Mouse (Mus musculus): ENCODE results near the gene Zswim8.

Zswim8 gene

DNA sequence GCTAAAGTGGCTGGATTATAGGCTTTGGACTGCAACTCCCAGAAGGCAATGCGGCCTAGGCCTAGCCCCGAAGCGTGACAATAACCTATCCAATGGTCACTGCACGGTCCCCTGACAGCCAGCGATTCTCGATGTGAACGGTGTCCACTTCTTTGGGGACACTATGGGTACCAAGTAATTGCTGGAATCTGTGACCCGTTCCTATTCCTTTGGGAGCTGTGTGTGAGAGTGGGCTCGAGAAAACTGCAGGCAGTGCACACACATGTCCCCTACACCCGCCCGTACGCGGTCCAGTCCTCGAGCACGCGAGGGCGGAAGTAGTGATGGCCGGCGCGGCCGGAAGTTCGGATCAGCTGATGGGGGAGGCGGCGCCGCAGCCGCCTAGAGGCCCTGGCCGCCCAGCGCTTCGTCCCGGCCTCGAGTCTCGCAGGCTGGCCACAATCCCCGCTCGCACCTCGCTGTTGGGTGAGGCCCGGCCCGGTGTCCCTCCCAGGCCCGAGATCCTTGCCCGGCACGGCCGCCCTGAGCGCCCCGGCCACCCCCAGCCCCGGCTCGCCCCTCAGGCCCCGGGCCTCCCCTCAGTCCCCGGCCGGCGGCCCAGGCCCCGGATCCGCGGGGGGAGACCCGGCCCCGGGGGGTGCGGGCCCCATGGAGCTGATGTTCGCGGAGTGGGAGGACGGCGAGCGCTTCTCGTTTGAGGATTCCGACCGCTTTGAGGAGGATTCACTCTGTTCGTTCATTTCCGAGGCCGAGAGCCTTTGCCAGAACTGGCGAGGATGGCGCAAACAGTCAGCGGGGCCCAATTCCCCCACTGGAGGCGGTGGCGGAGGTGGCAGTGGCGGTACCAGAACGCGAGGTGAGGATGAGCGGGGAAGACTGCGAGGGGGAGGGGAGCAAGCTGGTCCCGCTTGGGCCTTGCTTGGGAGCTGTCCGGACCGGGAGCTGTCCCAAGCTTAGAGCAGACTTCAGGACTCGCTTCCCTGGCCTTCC lies at the start of gene Zswim8:
Zswim8 (plus strand) TSS at position 352 of the 990 bp plus-strand sequence.
- DNase-seq, result peak; percentile 94 to 95

DNA sequence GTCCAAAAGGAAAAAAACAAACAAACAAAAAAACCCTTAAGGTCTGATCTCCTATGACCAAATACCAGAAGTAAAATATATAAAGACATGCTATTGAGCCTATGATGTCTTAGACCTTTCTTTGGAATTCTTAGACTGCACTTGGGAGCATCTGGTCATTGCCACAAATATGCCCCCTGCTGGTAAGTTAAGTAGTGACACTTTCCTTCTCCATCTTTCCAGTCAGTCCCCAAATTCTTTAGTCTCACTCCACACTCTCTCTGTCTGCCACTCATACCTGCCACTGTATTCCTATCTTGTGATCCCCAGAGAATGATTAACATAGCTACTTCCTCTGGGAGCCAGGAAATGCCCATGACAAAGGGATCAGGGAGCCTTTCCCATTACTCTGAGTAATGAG lies 49.0 kb upstream of the Zswim8 start:
- peak in 1 of 2 experiments; percentile 44 for DNase-seq

DNA sequence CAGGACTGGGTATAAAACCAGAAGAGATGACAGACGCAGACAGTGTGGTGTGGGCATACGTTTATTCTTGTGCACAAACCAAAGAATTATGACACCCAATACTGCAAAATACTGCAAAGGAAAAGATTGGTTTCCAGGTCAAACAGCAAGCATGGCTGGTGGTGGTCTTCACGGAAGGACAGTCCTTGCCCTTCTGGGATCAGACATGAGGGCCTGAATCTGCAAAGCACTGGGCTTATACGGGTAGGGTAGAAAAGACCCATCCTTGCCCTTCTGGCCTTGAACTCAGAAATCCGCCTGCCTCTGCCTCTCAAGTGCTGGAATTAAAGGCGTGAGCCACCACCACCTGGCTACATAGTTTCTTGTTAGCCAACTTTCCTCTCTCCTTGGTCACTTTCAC lies 48.5 kb upstream of the Zswim8 start:
- DNase-seq, result no peak

DNA sequence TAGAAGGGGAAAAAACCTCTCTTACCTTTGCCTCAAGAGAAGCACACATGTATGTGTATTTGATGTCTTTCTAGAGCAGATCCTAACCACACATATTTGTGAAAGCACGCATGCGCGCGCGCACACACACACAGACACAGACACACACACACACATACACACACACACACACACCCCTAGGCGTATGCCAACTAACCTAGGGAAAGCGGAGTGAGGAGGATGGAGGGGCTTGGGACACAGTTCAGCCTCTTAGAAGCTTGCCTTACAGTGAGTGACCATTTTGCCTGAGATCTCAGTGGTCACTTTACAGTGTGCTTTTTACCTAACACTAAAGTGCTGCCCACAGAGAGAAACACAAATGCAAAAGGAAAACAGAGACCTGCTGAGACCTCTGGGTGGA lies 47.7 kb upstream of the Zswim8 start:
- no peak for DNase-seq

DNA sequence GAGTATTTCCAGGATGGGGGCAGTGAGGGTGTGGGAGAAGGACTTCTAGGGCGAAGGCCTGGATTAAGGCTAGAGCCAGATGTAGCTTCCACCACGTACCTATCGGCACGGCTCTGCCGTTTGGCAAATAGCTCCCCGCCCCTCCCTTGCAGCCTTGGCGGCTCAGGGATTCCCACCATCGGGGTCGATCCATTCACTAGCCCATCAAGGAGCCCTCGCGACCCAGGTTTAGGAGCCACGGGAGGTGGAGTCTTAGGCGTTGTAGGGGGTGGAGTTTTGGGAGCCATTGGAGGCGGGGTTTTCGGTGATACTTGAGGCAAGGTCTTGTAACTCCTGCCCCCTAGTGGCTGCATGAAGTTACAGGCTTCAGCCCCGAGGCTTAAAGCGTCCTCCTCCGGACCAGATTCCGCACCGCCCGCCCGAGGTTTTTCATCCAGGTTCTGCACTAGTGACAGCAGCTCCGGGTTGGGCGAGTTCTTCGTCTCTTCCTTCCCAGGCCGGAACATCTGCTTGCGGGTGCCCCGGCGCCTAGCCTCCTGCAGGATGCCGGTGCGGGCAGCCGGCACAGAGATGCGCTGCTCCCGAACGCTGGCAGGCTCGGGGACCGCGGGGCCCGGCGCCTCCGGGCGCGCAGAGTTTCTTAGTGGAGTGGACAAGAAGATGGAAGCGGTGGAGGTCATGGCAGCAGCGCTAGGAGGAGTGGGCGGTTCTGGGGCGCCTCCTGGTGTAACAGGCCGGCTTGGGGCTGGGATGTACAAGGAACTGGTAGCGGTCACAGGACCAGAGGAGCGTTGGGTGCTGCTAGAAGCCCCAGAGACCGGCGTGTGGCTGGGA lies 46.3 kb upstream of the Zswim8 start:
- peak; percentile 92 to 95 for DNase-seq

DNA sequence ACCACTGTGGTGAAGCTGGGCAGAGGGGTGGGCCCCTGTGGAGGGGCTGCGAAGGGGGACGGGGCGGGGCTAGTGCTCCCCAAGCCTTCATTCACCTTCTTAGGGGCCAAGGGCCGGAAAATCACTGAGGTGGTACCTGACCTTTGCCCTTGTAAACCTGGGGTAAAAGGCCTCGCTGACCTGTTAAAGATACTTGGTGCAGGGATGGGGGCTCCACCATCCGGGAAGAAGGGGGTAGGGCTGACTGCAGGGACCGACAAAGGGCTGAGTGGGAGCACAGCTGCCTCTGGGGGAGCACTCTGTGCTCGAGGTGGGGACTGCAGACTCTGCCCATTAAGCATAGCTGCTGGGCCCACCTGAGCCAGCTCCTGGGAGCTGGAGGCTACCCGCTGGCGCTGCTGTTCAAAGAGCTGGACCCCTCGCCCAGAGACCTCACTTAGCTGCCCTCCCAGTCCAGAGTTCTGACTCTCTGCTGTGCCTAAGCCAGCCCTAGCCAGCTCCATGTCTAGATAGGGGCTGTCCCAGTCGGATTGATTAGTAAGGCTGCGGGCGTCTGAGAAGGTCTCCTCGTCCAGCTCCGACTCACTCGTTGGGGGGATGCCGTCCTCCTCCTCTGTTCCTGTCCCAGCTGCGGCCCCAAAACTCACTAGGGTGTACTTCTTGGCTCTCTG lies 45.6 kb upstream of the Zswim8 start:
- DNase-seq, result peak; percentile 36 to 43

DNA sequence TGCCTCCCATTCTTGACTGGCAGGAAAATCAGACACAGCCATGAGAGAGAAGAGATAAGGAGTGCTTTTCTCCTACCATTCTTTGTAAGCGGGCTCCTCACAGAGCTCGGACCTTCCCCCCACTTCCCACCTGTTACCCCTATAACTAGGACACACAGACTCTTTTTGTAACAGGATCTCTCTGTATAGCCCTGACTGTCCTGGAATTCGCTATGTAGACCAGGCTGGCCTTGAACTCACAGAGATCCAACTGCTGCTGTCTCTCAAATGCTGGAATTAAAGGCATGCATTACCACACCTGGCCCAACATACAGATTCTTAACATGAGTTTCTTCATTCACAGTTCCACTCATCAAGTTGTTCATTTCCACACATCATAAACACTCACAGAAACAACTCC lies 44.6 kb upstream of the Zswim8 start:
- DNase-seq, result no peak

DNA sequence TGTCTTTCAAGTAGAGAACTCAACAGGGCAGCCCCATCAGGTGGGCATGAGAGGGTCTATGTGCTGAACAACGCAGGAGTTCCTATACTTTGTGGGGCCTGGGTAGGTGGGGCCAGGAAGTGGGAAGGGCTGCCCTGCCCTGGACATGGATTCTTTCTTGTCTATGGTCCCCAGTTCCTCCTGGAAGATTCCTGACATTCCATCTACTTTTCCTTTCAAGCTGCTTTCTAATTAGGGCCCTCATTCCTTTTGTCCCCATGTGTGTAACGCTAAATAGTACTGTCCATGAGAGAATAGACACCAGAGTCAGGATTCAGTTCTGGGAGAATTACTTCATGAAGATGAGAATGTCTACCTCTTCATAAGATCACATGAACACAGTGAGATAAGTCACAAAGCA lies 43.8 kb upstream of the Zswim8 start:
- DNase-seq, result no peak

DNA sequence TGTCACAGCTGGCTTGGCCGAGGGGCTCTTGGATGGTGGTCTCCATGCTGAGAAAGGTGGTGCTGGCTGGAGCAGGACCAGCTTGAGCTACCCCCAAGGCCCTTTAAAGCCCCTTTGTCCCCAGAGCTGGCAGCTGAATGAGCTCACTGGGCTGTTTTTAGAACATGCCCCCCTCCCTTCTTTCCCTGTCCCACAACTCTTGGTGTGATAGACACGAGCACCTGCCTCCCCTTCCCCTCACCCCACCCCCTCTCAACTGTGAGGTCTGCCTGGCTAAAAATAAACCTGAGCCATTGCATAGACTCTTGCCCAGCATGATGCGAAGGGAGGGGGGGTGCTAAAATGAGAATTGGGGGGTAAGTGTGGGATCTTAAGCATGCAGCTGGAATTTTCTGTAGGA lies 42.9 kb upstream of the Zswim8 start:
- DNase-seq, result no peak

DNA sequence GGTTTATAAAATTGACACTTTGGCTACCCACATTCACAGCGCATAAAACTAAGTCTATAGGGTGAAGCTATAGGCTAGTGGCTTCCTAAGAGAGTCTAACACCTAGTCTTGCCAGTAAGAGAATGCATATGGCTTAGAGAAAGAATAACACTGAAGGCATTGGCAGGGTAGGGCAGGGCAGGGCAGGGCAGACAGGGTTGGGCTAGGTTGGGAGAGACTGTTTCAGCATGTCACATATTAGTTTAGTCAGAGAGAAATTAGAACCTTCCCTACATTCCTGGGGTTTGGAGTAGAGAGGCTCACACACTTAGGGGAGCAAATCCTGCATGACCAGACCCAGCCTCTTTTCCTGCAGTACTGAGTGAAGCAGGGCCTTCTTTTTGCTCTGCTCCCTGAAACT lies 39.9 kb upstream of the Zswim8 start:
- DNase-seq, result no peak

DNA sequence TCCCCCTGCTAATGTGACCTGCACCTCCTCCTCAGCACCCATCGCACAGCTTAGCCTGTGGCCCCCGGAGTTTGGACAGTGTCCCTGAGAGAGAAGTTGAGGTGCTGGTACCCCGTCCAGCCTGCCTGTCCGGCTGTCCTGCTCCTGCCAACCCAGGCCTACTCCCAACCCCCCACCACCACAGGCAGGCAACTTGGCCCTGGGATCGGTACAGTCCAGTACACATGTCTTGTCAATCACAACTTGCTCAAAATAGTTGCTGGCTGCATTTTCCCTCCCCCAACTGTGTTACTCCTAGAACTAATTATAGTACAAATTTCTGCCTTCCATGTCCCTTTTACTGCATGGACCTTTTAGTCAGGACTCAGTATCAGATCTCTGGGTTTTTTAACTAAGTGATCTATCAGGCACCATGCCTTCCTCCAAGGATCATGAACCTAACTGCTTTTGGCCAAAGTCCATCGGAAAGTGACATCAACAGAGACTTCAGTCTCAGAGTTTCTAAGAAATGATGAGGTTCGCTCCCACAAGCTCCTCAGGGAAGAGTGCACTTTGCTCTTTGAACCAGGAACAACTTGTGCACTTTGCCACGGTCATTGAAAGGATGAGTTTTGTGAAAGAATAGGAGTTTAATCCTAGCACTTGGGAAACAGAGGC lies 39.1 kb upstream of the Zswim8 start, which contains the start of gene Synpo2l:
Synpo2l (minus strand) TSS at position 201 of the 657 bp plus-strand sequence.
- DNase-seq, result no peak

DNA sequence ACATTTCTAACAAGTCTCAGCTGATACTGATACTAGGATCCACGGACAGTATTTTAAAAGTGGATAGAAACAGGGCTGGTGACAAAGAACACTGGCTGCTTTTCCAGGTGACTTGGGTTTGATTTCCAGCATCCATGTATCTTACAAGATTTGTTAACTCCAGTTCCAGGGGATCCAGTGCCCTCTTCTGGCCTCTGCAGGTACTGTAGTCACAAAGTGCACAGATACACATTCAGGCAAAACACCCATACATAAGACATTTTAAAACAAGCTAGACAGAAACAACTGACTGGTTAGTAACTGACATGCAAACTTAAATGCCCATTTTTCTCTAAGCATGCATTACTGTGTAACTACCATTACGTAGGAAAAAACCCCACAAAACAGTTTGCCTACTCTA lies 34.4 kb upstream of the Zswim8 start:
- peak in 1 of 2 experiments; percentile 57 for DNase-seq

DNA sequence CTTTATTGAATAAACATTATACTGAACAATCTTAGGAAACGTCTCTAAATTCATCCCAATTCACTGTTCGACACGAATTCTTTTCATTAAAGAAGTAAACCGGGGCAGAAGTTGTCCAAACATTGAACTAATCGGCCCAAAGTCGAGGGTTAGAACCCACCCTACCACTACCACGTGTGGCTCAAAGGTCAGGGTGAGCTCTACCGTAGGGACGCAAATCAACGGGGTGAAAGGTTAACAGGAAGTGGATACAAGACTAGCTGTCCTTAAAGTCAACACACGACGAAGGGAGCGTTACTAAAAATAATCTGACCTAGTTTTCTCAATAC lies 33.7 kb upstream of the Zswim8 start:
- DNase-seq, result peak in 1 of 2 experiments; percentile 62

DNA sequence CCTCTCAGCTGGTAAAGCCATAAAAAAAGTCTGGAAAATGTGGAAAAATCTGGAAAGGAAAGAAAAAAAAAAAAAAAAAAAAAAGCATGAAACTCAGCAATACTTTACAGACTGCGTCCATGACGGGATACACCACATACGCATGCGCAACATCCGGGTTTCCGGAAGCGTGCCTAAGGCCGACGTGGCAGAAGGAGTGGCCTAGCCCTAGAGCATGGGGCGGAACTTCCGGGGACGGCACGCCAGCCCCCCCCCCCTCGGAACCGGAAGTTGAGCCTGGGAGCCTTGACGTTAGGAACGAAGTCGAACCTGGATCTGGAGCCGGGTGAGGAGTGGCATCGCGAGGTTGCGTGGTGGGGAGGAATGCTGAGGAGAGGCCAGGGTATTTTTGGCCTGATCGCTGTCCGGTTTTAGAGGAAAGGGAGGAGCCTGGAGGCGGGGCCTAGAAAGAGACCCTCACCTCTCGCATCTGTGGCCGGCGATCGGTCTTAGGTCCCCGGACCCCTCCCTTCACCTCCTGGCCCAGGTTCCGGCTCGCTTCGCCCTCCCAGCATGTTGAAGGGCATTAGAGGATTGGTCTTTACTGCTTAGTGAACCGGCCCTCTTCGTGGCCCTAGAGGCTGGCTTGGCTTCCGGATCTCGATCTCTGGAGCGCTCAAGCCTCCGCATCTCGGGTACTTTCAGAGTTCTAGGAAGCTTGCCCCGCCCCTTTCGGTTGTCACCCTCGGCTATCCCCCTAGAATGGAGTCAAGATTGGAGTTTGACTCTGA lies 33.1 kb upstream of the Zswim8 start, which contains the start of gene Sec24c:
Sec24c (plus strand) TSS at position 245 of the 770 bp plus-strand sequence.
- peak; percentile 97 to 100 for DNase-seq

DNA sequence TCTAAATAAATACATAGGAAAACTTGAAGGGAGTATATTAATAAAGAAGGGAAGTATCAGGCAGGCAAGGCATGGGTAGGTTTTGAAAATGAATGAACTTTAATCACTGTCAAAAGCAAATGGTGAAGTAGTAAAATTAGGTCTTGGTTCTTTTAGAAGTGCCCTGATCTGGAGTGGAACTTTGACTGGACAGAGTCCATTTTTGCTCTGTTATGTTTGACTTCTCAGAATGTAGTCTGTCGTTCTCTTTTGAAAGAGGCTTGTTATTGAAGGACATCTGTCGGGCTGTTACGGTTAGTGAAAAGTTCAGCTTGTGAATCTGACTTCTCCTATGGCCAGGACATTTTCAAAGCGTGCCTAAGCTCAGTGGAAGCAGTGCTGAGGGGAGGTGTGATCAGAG lies 29.4 kb upstream of the Zswim8 start:
- no peak for DNase-seq

DNA sequence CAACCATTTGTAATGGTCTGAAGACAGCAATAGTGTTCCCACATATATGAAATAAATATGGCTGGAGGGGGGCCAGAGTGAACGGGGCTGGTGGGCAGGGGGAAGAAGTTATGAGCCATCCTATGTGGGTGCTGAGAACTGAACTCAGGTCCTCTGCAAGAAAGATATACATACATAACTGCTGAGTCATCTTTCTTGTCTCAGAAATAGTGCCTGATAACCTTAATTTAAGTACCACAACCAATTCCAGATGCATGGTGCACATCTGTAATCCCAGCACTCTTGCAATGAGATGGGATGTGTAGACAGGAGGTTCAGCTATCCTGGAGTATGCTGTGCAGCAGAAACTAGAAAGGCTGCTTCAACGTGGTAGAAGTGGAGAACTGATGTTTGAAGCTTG lies 25.6 kb upstream of the Zswim8 start:
- no peak for DNase-seq

DNA sequence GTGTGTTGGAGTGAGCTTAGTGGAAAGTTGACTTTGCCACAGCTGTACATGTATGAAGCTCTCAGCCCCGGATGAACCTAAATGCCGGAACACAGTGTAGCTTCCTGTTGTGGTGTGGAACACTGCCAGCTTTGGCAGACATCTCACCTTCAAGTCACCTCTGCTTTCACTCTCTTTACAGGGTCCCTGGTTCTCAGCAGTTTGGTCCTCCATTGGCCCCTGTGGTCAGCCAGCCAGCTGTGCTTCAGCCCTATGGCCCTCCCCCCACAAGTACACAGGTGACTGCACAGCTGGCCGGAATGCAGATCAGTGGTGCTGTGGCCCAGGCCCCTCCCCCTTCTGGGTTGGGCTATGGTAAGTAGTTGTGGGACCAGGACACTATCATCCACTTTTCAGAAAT lies 24.9 kb upstream of the Zswim8 start:
- no peak for DNase-seq

DNA sequence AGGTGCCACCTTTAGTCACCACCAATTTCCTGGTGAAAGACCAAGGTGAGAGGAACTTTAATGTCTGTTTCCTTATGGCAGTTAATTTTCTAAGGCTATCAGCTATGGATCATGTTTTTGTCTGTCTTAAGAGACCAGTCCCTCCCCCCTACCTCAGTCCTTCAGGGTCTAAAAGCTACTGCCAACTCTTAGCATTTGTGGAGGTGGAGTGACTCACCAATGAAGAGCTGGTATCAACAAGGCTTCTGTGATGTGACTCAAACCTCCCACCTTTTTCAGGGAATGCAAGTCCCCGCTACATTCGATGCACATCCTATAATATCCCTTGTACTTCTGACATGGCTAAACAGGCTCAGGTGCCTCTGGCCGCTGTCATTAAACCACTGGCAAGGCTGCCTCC lies 20.8 kb upstream of the Zswim8 start:
- no peak for DNase-seq

DNA sequence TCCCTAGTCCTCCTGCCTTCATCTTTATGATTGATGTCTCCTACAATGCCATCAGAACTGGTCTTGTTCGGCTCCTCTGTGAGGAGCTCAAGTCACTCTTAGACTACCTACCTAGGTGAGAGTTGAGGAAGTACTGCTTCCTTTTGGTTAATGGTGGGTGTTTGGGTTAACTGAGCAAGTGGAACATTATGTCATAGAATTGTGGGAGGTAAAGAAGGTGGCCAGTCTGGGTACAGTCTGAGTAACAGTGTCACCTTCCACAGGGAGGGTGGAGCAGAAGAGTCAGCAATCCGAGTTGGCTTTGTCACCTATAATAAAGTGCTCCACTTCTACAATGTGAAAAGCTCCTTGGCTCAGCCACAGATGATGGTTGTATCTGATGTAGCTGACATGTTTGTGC lies 18.3 kb upstream of the Zswim8 start:
- DNase-seq, result no peak

DNA sequence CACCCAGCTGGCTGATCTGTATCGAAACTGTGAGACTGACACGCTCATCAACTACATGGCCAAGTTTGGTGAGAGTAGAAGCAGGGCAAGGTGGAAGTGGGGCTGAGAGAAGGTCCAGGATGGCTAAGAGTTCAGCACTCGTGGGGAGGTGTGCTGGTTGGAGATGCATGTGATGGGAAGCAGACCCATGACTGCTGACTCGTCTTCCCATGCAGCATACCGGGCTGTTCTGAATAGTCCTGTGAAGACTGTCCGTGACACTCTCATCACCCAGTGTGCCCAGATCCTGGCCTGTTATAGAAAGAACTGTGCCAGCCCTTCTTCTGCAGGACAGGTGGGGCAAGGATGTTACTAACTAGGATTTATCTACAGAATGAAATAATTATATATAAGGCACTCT lies 15.6 kb upstream of the Zswim8 start:
- no peak for DNase-seq

DNA sequence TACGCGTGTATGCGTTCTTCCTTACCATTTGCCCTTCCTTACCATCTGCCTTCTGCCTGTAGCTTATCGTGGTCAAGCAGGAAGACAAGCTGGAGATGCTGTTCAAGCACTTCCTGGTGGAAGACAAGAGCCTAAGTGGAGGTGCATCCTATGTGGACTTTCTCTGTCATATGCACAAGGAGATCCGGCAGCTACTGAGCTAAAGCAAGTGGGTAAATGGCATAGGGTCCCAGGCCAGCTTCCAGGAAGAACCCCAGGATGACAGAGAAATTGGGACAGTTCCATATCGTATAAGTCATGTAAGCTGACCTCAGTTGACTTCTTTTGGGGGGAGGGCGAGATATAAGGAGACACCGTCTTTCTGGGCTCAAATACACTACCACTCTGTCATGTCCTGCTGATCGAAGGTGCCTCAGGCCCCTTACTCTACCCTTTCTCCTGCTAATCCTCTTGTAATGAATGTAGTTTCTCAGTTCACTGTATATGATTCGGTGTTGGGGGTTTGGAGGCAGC lies 13.7 kb upstream of the Zswim8 start:
- no peak for DNase-seq
